Mouse (Mus musculus) left cerebral cortex, postnatal 25 days (tissue): ENCODE data around the gene Atp1a1. TPM values are rescaled to one million over a fixed set of nuclear protein-coding genes. Genes with fewer than 3 reads are reported as not detected.
A peak's percentile ranks its signal among the peaks of the same experiment; 100 is the strongest.

ENCODE experiments used
- DNase-seq, 2 experiments: peaks; one replicate each; pipeline ENCODE4 v3.0.0; 2022; ENCODE audit warnings: low spot score in 2 of 2, mixed read lengths in 1 of 2
- intact Hi-C: fragments of 180-260 bp; cut with DNase I; formaldehyde crosslinking; loops from one replicate; pipeline ENCODE4 v1.15.1; 2025
- total RNA-seq, 2 experiments: library from RNA; stranded (reverse); gene quantifications; 2 replicates each; pipeline ENCODE4 v1.2.3; 2021

Gene Atp1a1
- total RNA-seq, 2 experiments from 2014 or later: 1,156 to 1,300 TPM

DNA sequence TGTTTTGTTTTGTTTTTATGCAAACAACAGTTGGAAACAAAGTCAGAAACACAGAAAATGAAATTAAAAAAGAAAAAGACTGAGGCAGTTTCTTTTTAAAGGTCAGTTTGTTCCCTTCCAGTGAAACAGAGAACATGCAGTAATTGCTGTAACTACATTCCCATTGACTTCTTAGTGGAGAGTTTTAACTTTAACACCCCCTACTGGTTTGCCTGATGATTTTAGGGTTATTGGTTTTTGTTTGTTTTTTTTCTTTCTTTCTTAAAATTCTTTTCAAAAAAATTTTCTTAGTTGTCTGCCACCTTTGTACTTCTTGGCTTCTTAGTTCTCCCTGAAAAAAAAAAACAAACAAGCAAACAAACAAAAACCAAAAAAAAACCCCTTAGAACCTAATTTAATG lies 12.5 kb upstream of the Atp1a1 start:
- intact Hi-C loops: no loop called here
- no peak for DNase-seq

DNA sequence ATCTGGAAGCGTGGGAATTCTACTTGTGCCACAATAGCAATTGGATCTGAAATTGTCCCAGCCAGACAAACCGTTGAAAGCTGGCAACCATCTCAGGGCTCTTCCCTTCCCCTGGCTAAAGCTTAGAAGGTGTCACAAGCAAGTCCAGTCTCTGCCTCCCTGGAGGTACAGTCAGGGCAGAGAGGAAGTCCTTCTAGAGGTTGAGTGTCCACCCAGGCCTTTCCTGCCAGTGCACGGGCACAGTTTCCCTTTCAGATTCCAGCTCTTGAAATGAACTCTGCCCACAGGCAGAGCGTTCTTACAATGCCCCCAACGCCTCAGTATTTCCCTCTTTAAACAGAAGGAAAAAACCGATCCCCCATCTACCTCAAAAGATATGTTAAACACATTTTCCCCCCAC lies 11.4 kb upstream of the Atp1a1 start:
- DNase-seq: no peak
- intact Hi-C loops: no loop called here

DNA sequence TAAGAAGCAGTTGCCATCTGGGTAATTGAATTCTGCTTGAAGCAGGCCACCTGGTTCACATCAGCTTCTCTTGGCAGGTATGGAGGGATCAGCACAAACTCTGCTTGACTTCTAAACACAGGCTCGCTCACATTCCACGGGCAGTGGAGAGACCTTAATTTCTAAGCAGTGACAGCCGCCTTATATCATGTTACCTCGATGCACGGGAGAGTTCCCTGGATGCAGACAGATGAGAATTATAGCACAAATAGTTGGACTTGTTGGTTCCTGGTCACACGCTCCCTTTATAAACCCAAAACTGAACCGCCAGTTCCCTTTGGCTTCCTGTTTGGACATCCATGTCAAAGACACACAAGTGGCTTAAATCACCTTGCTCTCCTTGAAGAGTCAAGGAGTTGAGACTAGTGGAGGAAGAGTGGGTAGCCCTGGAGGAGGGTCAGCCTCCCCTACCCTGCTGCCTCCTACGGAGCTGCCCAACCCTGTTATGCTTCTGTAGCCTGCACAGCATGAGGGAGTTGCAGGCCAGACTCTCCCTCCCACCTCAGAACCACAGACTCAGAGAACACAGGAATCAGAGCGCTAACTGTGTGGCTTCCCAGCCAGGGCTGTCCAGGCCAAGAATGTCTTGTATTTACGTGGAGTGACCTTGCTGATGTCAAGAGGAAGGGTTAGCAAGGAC lies 7.5 kb upstream of the Atp1a1 start:
- no peak for DNase-seq
- intact Hi-C loops: no loop called here

DNA sequence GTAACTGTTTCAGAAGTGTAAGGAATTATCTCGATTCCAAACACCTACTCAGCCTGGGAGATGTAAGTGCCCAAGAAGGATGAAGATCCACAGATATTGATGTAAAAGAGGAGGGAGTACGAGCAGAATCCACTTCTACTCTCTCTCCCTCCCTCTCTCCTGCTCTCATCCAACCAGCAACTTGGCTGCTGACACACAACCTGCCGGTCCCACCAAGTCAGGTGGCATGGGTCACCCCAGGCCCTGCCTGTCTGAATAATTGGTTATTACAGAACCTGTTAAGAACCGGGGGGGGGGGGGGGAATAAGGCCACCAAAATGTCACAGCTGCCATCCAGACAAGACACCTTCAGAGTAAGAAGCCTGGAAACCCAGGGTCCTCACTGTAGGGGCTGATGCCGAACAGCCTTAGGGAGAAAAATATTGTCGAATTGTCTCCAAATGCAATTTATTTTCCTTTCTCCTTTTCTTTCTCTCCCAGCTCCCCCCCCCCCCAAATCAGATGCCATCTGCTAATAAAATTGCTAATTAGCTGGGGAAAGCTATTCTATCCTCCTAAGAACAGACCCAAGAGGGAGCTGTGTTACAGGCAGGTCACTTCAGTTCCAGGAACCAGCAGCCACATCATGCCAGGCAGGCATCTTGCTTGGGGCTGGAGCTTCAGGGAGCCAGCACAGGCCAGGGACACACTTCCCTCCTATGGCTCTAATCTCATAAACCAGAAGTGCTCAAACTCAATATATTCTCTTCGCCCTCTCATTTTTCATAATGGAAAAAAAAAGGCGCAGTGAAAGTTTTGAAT lies 6.7 kb upstream of the Atp1a1 start:
- intact Hi-C loops: no loop called here
- DNase-seq: no peak

DNA sequence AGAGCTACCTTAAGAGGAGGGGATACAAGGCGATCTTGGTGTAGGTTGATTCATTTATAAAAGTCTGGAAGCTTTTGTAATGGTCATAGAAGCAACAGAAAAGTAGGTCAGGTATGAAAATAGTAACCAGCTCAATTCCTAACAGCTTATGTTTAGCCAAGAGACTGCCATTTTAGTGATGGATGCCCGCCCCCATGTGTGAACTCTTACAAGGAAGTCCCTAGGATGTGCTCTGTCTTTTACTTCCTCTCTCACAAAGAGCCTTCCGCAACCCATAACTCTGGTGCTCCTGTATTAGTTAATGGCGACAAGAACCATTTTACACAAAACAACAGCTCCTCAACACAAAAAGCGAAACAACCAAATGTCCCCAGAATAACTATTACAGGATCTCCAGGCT lies 4.8 kb upstream of the Atp1a1 start:
- intact Hi-C loops: no loop called here
- DNase-seq: peak in 1 of 2 experiments; percentile 61

DNA sequence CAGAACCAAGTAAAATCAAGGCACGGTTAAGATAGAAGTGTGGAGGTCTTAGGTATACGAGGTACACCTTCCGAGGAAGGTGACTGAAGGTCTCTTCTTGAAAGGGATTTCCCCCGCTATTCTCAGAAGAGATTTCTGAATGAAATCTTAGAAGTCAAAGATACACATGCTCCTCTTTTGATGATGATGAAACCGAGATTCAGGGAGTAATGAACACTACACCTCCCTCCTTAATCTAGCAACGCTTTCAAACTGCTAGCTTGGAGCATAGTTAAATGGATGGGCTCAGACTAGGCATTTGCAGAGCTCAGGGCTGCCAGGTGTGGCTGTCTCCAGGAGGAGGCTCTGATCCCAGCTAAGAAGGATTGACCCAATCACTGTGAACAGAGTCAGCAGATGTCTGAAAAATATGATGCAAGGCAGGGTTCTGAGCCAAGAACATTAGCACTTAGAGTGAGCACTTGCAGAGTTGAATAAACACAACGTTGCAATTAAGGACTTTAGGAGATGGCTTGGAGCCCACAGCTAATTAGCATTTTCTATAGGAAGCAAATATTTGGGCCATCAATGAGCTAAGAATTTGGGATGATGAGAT lies 2.5 kb upstream of the Atp1a1 start:
- intact Hi-C loops: no loop called here
- DNase-seq: no peak

DNA sequence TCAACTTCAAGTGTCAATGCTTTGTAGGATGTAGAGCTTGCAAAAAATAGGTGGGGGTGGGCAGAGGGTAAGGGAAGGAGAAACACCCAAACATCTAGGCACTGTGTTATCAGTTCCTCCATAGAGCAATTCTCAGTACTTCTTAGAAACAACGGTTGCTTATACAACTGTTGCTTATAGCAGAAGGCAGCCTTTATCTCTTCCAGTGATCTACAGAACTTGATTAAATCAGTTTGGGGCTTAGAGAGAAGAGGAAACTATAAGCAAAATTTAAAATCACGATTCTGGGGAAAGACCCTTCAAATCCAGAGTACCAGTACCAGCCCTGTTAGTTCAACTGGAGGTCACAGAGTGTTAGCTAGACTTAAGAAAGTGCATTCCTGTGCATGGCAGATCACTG lies 1.2 kb upstream of the Atp1a1 start:
- DNase-seq: no peak
- intact Hi-C loops: loop anchor here (2.0 kb wide), 1 partner anchor 55 kb away; no protein-coding TSS in a partner anchor

DNA sequence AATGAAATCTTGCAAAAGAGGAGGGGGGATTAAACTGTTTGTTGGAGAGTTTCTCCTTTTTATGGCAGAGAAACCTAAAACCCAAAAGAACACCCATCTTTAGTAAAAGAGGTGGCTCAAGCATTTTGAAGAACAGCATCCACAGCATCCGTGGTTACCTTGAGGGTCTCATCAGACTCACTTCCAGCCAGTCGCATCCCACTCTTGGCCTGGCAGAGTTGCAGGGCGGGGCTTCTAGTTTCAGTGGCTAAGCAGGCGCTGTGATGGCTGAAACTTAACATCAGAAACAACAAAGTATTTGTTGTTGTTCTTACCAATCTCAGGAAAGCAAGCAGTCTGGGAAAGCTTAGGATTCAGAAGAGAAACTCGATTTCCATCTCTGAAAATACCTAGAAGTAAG lies 807 bp upstream of the Atp1a1 start:
- no peak for DNase-seq
- intact Hi-C loops: loop anchor here (2.0 kb wide), 1 partner anchor 56 kb away; no protein-coding TSS in a partner anchor

DNA sequence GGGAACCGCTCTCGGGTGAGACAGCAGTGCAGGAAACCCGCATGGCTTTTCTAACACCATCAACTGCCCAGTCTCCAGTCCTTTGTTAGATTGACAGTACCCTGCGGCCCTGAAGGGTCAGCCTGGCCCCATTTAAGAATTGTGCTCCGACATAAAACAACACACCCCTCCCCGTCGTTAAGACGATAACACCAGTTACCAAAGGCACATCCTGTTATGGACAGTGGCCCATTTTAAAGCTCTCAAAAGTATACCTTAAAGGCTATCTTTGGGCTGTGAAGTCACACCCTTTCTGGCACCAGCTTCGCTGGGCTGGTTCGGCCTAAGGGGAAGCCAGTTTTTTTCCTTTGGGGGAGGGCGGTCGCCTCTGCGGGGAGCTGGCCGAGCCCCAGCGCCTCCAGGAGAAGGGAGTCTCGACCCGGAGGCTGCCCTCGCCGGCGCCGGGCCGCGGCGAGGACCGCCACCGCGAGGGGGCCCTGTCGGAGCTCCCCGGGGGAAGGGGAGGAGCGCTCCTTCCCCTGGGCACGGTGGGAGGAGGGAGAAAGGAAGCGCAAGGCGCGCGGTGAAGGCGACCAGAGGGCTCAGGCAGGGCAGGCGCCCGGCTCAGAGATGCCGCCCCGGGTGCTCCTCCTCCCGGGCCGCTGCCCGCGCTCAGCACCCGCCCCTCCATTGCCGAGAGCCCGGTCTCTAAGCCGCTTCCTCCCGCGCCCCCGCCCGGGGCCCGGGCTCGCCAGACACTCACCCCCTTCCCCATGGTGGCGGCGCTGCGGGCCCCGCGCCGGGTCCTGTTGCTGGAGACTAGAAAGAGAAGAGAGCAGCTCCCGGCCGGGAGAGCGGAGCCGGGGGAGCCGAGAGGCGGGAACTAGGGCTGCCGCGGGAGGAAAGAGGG lies 579 bp downstream of the Atp1a1 start:
- intact Hi-C loops: loop anchor here (1.0 to 5.0 kb wide), 4 partner anchors 57 to 202 kb away; no protein-coding TSS in a partner anchor

DNA sequence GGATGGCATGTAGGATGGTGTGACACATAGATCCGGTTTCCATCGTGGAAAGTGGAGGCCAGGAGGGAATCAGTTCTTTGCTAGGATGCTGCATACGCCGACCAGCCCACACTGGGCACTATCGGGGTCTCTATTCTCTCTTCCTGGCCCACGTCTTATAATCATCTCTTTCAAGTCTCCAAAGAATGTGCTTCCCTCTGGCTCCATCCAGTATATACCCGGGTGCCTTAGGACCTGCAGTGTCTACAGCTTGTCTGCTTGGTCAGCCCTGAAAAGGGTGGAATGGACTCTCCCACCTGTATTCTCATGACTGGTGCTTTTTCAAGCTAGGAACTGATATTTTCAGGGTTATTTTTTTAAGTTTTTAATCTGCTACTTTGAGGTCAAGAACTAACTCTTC lies 1.3 kb downstream of the Atp1a1 start:
- no peak for DNase-seq
- intact Hi-C loops: loop anchor here (5.0 kb wide), 2 partner anchors 96 to 139 kb away; no protein-coding TSS in a partner anchor

More for the DNA sequence above, 579 bp downstream of the Atp1a1 start:
- peak; percentile 64 to 70 for DNase-seq

DNA sequence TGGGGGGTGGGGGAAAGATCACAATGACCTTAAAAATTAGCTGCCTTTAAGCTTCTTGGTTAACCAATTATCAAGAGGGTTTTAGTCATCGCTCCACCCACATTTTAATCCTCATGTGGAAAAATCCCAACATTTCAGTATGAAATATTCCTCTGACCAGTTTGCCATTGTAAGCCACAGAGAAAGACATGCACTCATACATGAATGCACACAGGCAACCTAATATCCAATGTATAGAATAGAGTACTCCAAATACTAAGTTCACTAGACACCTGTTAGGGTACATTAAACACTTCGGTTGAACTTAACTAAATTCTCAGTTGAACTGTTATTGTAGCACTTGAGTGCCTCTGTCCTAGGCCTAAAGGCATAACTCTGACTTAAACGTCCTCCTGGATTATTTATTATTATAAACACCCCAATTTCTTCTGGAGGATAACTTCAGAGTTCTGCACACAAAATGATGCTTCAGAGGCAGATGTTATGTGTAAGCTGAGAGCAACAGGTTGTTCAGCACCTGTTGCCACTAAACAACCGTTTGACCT lies 1.9 kb downstream of the Atp1a1 start:
- intact Hi-C loops: loop anchor here (5.0 kb wide), 2 partner anchors 95 to 140 kb away; no protein-coding TSS in a partner anchor
- DNase-seq: no peak

DNA sequence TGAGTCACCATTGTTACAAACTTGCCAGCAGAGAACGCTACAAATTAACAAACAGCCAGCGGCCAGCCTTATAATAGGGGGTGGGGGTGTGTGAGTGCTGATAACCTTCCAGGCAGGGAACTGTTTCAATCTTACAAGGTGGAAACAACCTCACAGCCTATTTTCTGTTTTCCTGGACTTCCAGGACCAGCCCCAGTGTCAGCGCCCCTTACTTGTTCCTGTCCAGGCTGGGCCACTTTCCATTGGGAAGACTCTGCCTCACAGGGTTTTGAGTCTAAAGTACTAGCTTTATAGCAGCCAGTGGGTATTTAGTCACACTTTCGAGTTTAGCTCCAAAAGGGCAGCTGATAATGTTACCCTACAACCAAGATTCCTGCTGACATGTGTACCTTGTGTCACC lies 2.8 kb downstream of the Atp1a1 start:
- no peak for DNase-seq
- intact Hi-C loops: loop anchor here (5.0 kb wide), 2 partner anchors 94 to 141 kb away; no protein-coding TSS in a partner anchor

DNA sequence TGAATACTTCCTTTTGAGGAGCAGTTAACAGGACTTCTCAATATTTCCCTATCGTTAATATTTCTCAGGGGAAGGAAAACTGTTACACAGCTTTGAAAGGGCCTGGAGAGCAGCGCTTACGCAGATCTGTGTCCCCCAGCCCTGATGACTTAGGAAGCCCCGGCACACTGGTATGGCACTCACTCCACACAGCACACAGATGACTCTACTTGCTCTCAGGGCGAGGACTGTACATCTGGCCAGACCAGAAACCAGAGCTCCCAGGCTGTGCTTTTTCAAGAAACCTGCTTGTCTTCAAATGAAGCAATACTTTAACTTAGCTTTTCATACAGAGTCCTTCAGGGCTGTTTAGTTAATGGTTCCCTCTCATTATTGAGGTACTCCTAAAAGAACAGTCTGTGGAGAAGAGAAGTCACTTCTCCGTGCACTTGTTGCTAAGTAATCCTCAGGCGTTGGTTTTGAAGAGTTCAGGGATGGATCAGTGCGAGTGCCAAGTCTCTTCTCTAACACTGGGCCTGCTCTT lies 3.4 kb downstream of the Atp1a1 start:
- intact Hi-C loops: loop anchor here (5.0 kb wide), 2 partner anchors 94 to 141 kb away; no protein-coding TSS in a partner anchor
- no peak for DNase-seq

DNA sequence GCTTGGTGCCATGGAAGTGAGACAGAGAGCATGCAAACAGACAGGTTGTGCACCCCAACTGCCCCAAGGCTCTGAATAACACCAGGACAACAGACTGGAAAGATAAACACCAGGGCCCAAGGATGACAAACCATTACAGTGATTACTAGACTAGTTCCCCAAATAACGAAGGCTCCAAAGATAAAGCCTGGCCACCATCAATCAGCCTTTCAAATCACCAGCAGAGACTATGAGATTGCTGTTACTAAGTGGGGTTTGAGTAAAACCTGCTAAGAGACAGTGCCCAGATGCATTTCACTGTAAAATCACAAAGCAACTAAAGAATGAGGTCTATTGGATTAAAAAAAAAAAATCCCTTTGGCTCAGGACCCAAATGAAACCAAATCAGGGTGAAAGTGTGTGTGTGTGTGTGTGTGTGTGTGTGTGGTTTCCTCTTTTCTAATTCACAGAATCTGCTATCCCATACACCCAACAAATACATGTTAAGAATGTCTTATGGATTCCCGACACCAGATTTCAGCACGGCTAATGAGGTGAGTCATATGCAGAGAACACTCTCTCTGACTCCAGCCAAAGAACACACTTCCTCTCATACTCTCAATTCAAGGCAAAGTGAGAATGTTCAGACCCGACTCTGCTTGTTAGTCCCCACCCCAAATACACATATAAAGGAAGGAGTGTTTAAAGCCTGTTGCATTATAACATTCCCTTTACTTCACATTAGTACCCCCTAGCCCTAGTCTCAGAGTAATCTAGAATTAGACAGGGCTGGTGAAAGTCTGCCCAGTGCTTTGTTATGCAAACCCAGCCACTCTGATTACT lies 4.4 kb downstream of the Atp1a1 start:
- intact Hi-C loops: loop anchor here (5.0 kb wide), 2 partner anchors 93 to 142 kb away; no protein-coding TSS in a partner anchor

DNA sequence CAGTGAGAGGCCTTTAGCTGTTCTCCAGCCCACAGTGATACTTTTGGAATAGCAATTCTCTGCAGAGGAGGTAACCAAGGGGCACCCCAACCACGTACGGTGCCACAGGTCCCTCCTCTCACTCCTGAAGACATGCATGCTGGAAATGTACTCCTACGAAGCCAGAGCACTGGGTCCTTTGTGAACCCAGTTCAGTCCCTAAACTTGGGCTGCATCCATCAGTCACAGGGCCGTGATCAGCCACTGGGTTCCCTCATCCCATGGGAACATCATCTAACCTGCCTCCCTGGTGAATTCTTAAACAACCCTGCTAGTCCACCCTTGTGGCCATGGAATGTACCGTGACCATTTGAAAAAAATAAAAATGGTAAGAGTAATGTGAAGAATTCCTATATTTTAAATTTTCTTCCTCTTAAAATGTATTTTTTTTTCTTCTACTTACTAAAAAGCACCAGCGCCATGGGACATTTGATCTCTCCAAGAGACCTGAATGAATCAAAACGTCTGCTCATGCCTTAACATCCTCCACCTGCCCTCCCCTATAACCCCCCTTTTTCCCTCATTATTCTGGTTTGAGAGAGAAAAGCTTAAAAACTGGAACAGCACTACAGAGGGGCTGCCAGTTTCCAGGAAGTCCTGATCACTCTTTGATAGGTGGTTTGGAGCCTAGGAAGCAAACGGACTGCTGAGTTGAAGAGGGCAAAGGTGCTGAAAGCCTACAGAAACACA lies 5.1 kb downstream of the Atp1a1 start:
- intact Hi-C loops: no loop called here
- no peak for DNase-seq

More for the DNA sequence above, 4.4 kb downstream of the Atp1a1 start:
- DNase-seq: peak in 1 of 2 experiments; percentile 65

DNA sequence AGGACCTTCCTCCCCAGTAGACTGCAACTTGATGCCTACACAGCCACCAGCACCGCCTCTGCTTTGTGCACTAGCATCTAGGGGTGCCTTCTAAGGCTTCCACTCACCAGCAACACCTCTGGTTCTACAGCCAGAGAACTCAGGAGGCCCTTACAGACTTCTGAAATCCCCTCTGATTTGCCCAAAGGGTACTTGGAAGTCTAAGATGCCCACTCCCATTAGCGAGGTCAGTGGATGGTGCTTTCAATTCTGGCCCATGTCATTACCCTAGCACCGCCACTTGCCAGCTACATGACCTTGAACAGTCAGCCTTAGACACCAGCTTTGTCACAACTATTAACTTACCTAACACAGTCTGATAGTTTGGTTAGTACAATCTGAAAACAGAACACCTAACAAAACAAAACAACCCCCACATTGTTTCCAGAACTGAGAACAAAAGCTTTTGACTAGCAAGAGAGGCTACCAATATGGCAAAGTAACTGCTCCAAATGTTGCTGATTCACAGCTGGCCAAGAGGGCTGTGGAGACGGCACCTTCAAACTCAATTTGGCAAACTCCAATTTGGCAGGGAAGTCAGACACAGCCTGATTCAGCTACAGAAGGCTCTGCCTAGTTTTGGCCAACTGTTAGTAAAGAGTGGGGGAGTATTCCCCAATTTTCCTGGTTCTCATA lies 6.1 kb downstream of the Atp1a1 start:
- DNase-seq: no peak
- intact Hi-C loops: no loop called here
